Mouse (Mus musculus) liver, adult 2 months (tissue): ENCODE results near the gene Use1. TPM values are rescaled to one million over a fixed set of nuclear protein-coding genes. Genes with fewer than 3 reads are reported as not detected.

ENCODE experiments used
- DNase-seq: peaks from one replicate; pipeline ENCODE4 v3.0.0-alpha.2; 2011; ENCODE audit warnings: low read depth, low spot score; ENCODE audit errors: extremely low read depth
- H3K27ac ChIP-seq: fragments of 200-500 bp; replicated peaks from 2 replicates; pipeline ENCODE4 v1.5.1; 2012; ENCODE audit warnings: low read depth, mild to moderate bottlenecking, control low read depth, inconsistent platforms, low read length; ENCODE audit not compliant: insufficient read depth
- H3K27me3 ChIP-seq: fragments of 200-500 bp; 2 replicates; pipeline ENCODE4 v1.6.1; 2012; ENCODE audit warnings: mild to moderate bottlenecking, moderate library complexity, low read length, inconsistent platforms; ENCODE audit not compliant: control insufficient read depth, insufficient read depth
- H3K36me3 ChIP-seq: fragments of 200-500 bp; 2 replicates; pipeline ENCODE4 v1.6.1; 2012; ENCODE audit warnings: low read length, inconsistent platforms; ENCODE audit not compliant: control insufficient read depth, insufficient read depth
- H3K4me1 ChIP-seq: fragments of 200-500 bp; 2 replicates; pipeline ENCODE4 v1.6.1; 2011; ENCODE audit warnings: low read length; ENCODE audit not compliant: control insufficient read depth, insufficient read depth
- H3K4me3 ChIP-seq: fragments of 200-500 bp; 2 replicates; pipeline ENCODE4 v1.5.1; 2011; ENCODE audit warnings: low read depth, mild to moderate bottlenecking, control low read depth, low read length, moderate library complexity; ENCODE audit not compliant: insufficient read depth
- H3K79me2 ChIP-seq: fragments of 200-500 bp; 2 replicates; pipeline ENCODE4 v1.6.1; 2012; ENCODE audit warnings: inconsistent platforms, mild to moderate bottlenecking, low read length, moderate library complexity; ENCODE audit not compliant: control insufficient read depth, insufficient read depth
- H3K9ac ChIP-seq: fragments of 200-500 bp; 2 replicates; pipeline ENCODE4 v1.6.1; 2012; ENCODE audit warnings: low read depth, mild to moderate bottlenecking, control low read depth, inconsistent platforms, low read length
- CTCF ChIP-seq: fragments of 200-500 bp; IDR thresholded peaks from 2 replicates; pipeline ENCODE4 v1.5.1; 2011; ENCODE audit warnings: low read depth, low read length, control low read depth
- POLR2A ChIP-seq: fragments of 200-500 bp; IDR thresholded peaks from 2 replicates; pipeline ENCODE4 v1.6.1; 2011; ENCODE audit warnings: low read length, control low read depth; ENCODE audit not compliant: insufficient read depth; ENCODE audit errors: extremely low read depth
- WGBS: fragments of 180-500 bp; shearing (Covaris S2); methylation state at CpG from one replicate; pipeline ENCODE4 v1.1.7; 2018; 5-methylcytosine and 5-hydroxymethylcytosine counted together
- polyA plus RNA-seq: library from polyadenylated mRNA; depleted of rRNA; stranded (reverse); fragments of >200 nt; gene quantifications from 2 replicates; pipeline ENCODE4 v1.2.3, GENCODE M21; 2012; rRNA removed
- total RNA-seq: library from RNA; depleted of rRNA; stranded (reverse); fragments of >200 nt; gene quantifications from 2 replicates; pipeline ENCODE4 v1.2.3, GENCODE M21; 2014; rRNA removed

Gene Use1
- total and polyA plus RNA-seq, 2 experiments: 69.9 to 82.2 TPM

DNA sequence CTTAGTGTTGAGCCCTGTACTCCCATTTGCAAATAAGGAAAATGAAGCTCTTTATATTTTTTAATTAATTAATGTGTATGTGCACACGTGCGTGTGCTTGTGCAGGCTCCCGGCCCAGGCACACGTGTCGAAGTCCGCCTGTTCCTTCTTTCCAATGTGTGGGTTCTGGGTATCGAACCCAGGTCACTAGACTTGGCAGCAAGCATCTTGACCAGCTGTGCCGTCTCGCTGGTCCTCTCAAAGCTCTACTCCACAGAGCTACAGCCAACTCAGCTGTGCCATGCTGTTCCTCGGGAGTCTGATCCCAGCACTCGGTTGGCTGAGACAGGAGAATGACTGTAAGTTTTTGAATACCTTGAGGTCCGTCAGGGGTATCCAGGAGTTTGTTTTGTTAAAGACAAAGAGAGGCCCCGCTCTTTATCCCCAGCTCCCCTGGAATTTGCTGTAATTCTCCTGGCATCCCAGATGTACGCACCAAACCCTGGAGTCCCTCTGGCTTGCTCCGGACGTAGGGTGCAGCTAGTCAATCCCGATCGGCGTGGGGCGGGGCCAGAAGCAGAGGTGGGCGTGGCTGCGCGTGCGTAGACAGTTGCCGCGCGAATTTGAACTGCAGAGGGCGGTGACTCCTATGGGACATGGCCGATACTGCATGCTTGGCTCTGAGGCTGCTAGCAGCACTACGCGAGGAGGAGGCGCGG is 38.9 kb downstream of the Use1 start, which contains the start of gene Ankle1:
Gene Ankle1, plus strand, starts transcription at position 610 of the 698 bp plus-strand sequence.
- Histone ChIP-seq H3K36me3 (no peaks in the 10 kb centered on the region), H3K79me2 (no peaks in the 10 kb centered on the region), H3K27ac (peak within 1 kb of the TSS; percentile 62), H3K9ac (peak within 1 kb of the TSS; percentile 39), H3K4me1 (peaks cover 15% of the 10 kb centered on the region), H3K27me3 (no peaks in the 10 kb centered on the region), H3K4me3 (peak within 1 kb of the TSS; percentile 25)
- TF ChIP-seq CTCF (peak; percentile 83), POLR2A (peak; percentile 81)
- DNase-seq: peak; percentile 81
- WGBS: 4% methylated on average over 33 of the region's 33 CpGs

DNA sequence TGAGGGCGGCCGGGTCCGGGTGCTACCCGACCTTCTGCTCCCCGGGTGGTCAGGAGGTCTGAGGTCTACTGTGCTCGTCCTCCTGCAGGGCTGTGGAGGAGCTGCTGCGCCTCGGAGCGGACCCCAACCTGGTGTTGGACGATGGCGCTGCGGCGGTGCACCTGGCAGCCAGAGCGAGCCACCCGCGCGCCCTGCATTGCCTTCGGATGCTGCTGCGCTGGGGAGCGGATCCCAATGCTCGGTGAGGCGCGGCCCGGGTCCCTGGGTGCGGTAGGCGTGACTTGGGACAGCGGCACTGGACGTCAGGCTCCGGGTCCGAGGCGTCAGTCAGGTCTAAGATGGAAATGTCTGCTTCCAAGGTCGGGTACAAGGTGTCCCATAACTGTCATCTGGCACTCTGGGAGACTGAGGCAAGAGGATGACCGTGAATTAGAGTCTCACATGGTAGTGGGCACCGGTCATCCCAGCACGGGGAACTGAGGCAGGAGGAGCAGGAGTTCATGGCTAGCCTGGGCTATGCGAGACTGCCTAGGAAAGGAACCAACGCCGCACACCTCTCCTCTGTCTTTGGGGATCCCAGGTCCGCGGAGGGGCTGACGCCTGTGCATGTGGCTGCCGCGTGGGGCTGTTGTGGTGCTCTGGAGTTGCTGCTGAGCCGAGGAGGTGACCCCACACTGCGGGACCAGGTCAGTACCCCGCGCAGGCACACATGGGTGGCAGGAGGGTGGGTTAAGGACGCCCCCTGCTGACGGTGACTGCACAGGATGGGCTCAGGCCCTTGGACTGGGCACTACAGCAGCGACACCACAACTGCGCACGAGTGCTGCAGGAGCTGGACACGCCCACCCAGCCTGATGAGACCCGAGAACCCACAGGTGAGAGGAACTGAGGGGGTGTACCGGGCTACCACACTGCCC is 39.7 kb downstream of the Use1 start:
- no peak for TF ChIP-seq POLR2A
- TF ChIP-seq CTCF: peak; percentile 92
- Histone ChIP-seq H3K4me3 (peak overlapping the region; percentile 25; the same call in 1 of the 2 replicates), H3K36me3 (no peaks in the 10 kb centered on the region), H3K9ac (0 out of 2 replicates have a peak overlapping the region, but pooled peaks have one; percentile 9), H3K27me3 (no peaks in the 10 kb centered on the region), H3K79me2 (no peaks in the 10 kb centered on the region), H3K4me1 (peaks cover 15% of the 10 kb centered on the region), H3K27ac (no peak overlapping the region)
- WGBS: under 1% methylated on average over 55 of the region's 55 CpGs
- peak; percentile 31 for DNase-seq

DNA sequence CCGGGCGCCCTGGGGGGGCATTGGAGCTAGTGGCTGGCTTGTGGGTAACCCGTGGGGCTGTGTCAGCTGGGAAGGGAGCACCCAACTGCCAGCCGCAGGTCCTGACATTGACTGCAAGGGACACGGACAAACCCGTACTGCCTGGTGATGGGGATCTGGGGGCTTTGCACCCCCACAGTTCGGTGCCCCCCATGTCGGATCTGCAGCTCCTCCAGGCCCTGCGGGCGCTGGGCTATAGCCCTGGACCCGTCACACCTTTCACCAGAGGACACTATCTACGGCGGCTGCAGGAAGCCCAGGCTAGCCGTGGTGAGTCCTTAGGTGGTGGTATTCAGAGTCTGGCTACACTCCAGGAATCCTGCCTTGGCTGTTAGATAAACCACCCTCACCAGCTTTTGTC is 40.8 kb downstream of the Use1 start:
- no peak overlapping the region for H3K9ac ChIP-seq
- no peaks in the 10 kb centered on the region for H3K79me2 ChIP-seq
- H3K36me3 ChIP-seq: no peaks in the 10 kb centered on the region
- peaks cover 15% of the 10 kb centered on the region for H3K4me1 ChIP-seq
- 92% methylated on average over 14 of the region's 14 CpGs for WGBS
- TF ChIP-seq POLR2A (no peak), CTCF (no peak)
- no peak for DNase-seq
- no peak overlapping the region for H3K4me3 ChIP-seq
- no peaks in the 10 kb centered on the region for H3K27me3 ChIP-seq
- H3K27ac ChIP-seq: no peak overlapping the region

DNA sequence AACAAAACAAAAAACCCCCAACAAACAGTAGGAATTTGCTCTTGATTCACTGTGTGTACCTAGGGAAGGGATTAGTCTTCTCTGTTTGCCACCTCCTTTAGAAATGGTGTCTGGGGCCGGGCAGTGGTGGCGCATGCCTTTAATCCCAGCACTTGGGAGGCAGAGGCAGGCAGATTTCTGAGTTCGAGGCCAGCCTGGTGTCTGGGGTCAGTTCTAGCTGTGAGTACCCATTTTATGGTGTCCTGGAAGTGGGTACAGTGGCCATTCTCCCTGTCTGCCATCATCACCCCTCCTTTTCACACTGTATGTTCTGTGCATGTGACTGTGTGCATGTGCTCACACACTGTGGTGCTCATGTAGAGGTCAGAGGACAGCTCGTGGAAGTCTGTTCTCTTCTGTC is 41.6 kb downstream of the Use1 start:
- no peak for TF ChIP-seq CTCF
- TF ChIP-seq POLR2A: no peak
- peaks cover 15% of the 10 kb centered on the region for H3K4me1 ChIP-seq
- no peak overlapping the region for H3K9ac ChIP-seq
- H3K4me3 ChIP-seq: no peak overlapping the region
- no peak for DNase-seq
- WGBS: 94% methylated on average over 4 of the region's 4 CpGs
- H3K79me2 ChIP-seq: no peaks in the 10 kb centered on the region
- no peaks in the 10 kb centered on the region for H3K27me3 ChIP-seq
- H3K27ac ChIP-seq: no peak overlapping the region
- no peaks in the 10 kb centered on the region for H3K36me3 ChIP-seq

DNA sequence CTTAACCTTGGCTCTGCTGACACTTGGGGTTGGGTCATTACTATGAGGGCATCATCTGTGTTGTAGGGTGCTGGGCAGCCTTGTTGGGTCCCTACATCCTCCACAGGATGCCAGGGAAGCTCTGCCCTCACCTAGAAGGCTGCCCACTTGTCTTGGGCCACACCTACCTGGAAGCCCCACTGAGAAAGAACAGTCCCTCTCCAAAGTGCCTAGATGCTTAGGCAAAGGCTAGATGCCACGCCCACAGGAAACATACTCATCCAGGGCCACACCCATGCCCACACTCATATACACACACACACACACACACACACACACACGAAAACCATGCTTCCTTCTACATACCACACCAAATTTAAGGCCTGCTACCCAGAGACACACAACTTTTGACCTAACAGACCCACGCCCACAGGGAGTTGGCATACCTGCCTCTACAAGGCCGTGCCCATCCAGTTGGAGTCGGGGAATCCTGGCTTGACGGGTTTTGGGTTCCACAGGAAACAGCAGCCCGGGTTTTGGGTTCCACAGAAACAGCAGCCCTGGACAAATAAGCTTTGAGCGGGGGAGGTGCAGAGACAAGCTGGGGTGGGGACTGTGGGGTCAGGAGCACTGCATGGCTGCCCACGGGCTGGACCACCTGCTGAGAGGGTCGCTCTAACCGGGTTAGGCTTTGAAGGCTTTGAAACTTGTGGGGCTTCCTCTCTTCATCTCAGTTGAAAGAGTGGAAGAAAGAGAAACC is 45.1 kb downstream of the Use1 start:
- TF ChIP-seq POLR2A: no peak
- TF ChIP-seq CTCF: no peak
- H3K9ac ChIP-seq: no peak overlapping the region
- H3K4me1 ChIP-seq: no peaks in the 10 kb centered on the region
- no peak overlapping the region for H3K27ac ChIP-seq
- no peaks in the 10 kb centered on the region for H3K79me2 ChIP-seq
- DNase-seq: no peak
- no peaks in the 10 kb centered on the region for H3K27me3 ChIP-seq
- no peaks in the 10 kb centered on the region for H3K36me3 ChIP-seq
- 51% methylated on average over 11 of the region's 11 CpGs for WGBS
- H3K4me3 ChIP-seq: no peak overlapping the region

Other genes with a start within 250 kb of the Use1 start
- gene Myo9b, start 94.1 kb upstream of the Use1 start, total RNA-seq: 8.6 and 12.8 TPM in 2 replicates
- 6.6 and 7.6 TPM in 2 replicates for gene Myo9b, start 94.1 kb upstream of the Use1 start, polyA plus RNA-seq
- gene Haus8, start 93.9 kb upstream of the Use1 start, total RNA-seq: 4.0 and 5.8 TPM in 2 replicates
- gene Haus8, start 93.9 kb upstream of the Use1 start, polyA plus RNA-seq: 2.1 and 2.8 TPM in 2 replicates
- gene Ocel1, start 4.5 kb downstream of the Use1 start, total RNA-seq: 8.0 and 8.1 TPM in 2 replicates
- 9.2 and 17.1 TPM in 2 replicates for gene Ocel1, start 4.5 kb downstream of the Use1 start, polyA plus RNA-seq
- 73.9 and 117 TPM in 2 replicates for gene Nr2f6, start 15.1 kb downstream of the Use1 start, total RNA-seq
- gene Nr2f6, start 15.1 kb downstream of the Use1 start, polyA plus RNA-seq: 319 and 341 TPM in 2 replicates
- gene Ushbp1, start 29.0 kb downstream of the Use1 start, total RNA-seq: 7.9 and 9.7 TPM in 2 replicates
- gene Ushbp1, start 29.0 kb downstream of the Use1 start, polyA plus RNA-seq: 7.9 and 13.6 TPM in 2 replicates
- 42.7 and 44.8 TPM in 2 replicates for gene Babam1, start 30.0 kb downstream of the Use1 start, total RNA-seq
- 98.5 and 106 TPM in 2 replicates for gene Babam1, start 30.0 kb downstream of the Use1 start, polyA plus RNA-seq
- gene Ankle1, start 39.2 kb downstream of the Use1 start, total RNA-seq: 0.09 and 0.34 TPM in 2 replicates
- 0.11 and 0.22 TPM in 2 replicates for gene Ankle1, start 39.2 kb downstream of the Use1 start, polyA plus RNA-seq
- 3.1 and 5.0 TPM in 2 replicates for gene Abhd8, start 96.8 kb downstream of the Use1 start, total RNA-seq
- 6.7 and 11.7 TPM in 2 replicates for gene Abhd8, start 96.8 kb downstream of the Use1 start, polyA plus RNA-seq
- 35.1 and 48.2 TPM in 2 replicates for gene Mrpl34, start 98.1 kb downstream of the Use1 start, total RNA-seq
- gene Mrpl34, start 98.1 kb downstream of the Use1 start, polyA plus RNA-seq: 104 and 123 TPM in 2 replicates
- 7.7 and 8.3 TPM in 2 replicates for gene Dda1, start 102.4 kb downstream of the Use1 start, total RNA-seq
- 32.5 and 34.1 TPM in 2 replicates for gene Dda1, start 102.4 kb downstream of the Use1 start, polyA plus RNA-seq
- gene Ano8, start 119.1 kb downstream of the Use1 start, total RNA-seq: 2.3 and 3.8 TPM in 2 replicates
- gene Ano8, start 119.1 kb downstream of the Use1 start, polyA plus RNA-seq: 3.7 and 5.2 TPM in 2 replicates
- 11.6 and 12.7 TPM in 2 replicates for gene Gtpbp3, start 121.3 kb downstream of the Use1 start, total RNA-seq
- 12.9 and 15.5 TPM in 2 replicates for gene Gtpbp3, start 121.3 kb downstream of the Use1 start, polyA plus RNA-seq
- gene Plvap, start 144.9 kb downstream of the Use1 start, total RNA-seq: 15.3 and 22.8 TPM in 2 replicates
- gene Plvap, start 144.9 kb downstream of the Use1 start, polyA plus RNA-seq: 128 and 132 TPM in 2 replicates
- not detected in 2 replicates for gene Ccdc194, start 158.9 kb downstream of the Use1 start, total RNA-seq
- gene Ccdc194, start 158.9 kb downstream of the Use1 start, polyA plus RNA-seq: 0.05 TPM in 1 of 2 replicates, not detected in the other
- 603 and 678 TPM in 2 replicates for gene Bst2, start 170.6 kb downstream of the Use1 start, total RNA-seq
- 798 and 871 TPM in 2 replicates for gene Bst2, start 170.6 kb downstream of the Use1 start, polyA plus RNA-seq
- 98.9 and 105 TPM in 2 replicates for gene Mvb12a, start 176.1 kb downstream of the Use1 start, total RNA-seq
- 164 and 165 TPM in 2 replicates for gene Mvb12a, start 176.1 kb downstream of the Use1 start, polyA plus RNA-seq
- gene Tmem221, start 192.0 kb downstream of the Use1 start, total RNA-seq: 0.46 and 0.47 TPM in 2 replicates
- gene Tmem221, start 192.0 kb downstream of the Use1 start, polyA plus RNA-seq: 0.14 and 0.55 TPM in 2 replicates
- not detected in 2 replicates for gene Nxnl1, start 199.8 kb downstream of the Use1 start, total RNA-seq
- gene Nxnl1, start 199.8 kb downstream of the Use1 start, polyA plus RNA-seq: not detected in 2 replicates
- gene Slc27a1, start 202.0 kb downstream of the Use1 start, total RNA-seq: 6.8 and 7.2 TPM in 2 replicates
- 12.5 and 15.7 TPM in 2 replicates for gene Slc27a1, start 202.0 kb downstream of the Use1 start, polyA plus RNA-seq
- 111 and 113 TPM in 2 replicates for gene Pgls, start 225.3 kb downstream of the Use1 start, total RNA-seq
- 119 and 124 TPM in 2 replicates for gene Pgls, start 225.3 kb downstream of the Use1 start, polyA plus RNA-seq
- 0.92 and 1.3 TPM in 2 replicates for gene Fam129c, start 230.8 kb downstream of the Use1 start, total RNA-seq
- gene Fam129c, start 230.8 kb downstream of the Use1 start, polyA plus RNA-seq: 0.73 and 2.1 TPM in 2 replicates
- 43.2 and 55.0 TPM in 2 replicates for gene Colgalt1, start 244.2 kb downstream of the Use1 start, total RNA-seq
- gene Colgalt1, start 244.2 kb downstream of the Use1 start, polyA plus RNA-seq: 65.3 and 77.3 TPM in 2 replicates